Mouse (Mus musculus) megakaryocyte-erythroid progenitor cell, adult 5-6 weeks (primary cell): Measurements from ENCODE around the gene Cntnap5c. TPM values are rescaled to one million over a fixed set of nuclear protein-coding genes. Genes with fewer than 3 reads are reported as not detected.

Experiments
- total RNA-seq, 2 experiments: library from RNA; stranded (forward) in 1 of 2; stranded (reverse) in 1 of 2; fragments of 200-1000, 215-1000 nt in 1 of 2; fragments of >200 nt in 1 of 2; fragmentation: Nextera tagmentation in 1 of 2; gene quantifications; 2 replicates each; pipeline ENCODE4 v1.2.3; 2014 to 2017

Cntnap5c gene
- total RNA-seq, 2 experiments from 2014 or later, result not detected

Other genes with a start within 250 kb of the Cntnap5c start
- gene Vmn2r120, start 224.1 kb upstream of the Cntnap5c start, total RNA-seq (2014; fragmentation: Nextera tagmentation), result not detected in 2 replicates
- gene Vmn2r120, start 224.1 kb upstream of the Cntnap5c start, total RNA-seq (2017), result not detected in 2 replicates
- not detected in 2 replicates for gene Gm21834, start 27.4 kb upstream of the Cntnap5c start, total RNA-seq (2014; fragmentation: Nextera tagmentation)
- gene Gm21834, start 27.4 kb upstream of the Cntnap5c start, total RNA-seq (2017), result not detected in 2 replicates